Mouse (Mus musculus) neural tube, embryonic 15.5 days (tissue): Measurements from ENCODE around the gene Rabgap1l. TPM values are rescaled to one million over a fixed set of nuclear protein-coding genes. Genes with fewer than 3 reads are reported as not detected.
"Not testable (repeated sequence)": the region's sequence is repeated elsewhere in the genome, so short reads cannot be mapped to it uniquely, and the experiment has no call there.

Source experiments
- ATAC-seq: fragments of 200-750 bp; cut with Nextera tagmentation; 2 replicates; pipeline ENCODE4 v1.8.0; 2017; ENCODE audit warnings: mild to moderate bottlenecking, moderate TSS enrichment, moderate library complexity; ENCODE audit not compliant: low FRiP score
- H3K27ac ChIP-seq: fragments of 300-500 bp; sonication (generic); replicated peaks from 2 replicates; pipeline ENCODE4 v1.5.1; 2015; ENCODE audit warnings: mild to moderate bottlenecking, inconsistent platforms
- H3K27me3 ChIP-seq: fragments of 300-500 bp; sonication (generic); replicated peaks from 2 replicates; pipeline ENCODE4 v1.6.1; 2015; ENCODE audit warnings: inconsistent platforms
- H3K36me3 ChIP-seq: fragments of 300-500 bp; sonication (generic); 2 replicates; pipeline ENCODE4 v1.6.1; 2015; ENCODE audit warnings: inconsistent platforms
- H3K4me1 ChIP-seq: fragments of 300-500 bp; sonication (generic); 2 replicates; pipeline ENCODE4 v1.6.1; 2015; ENCODE audit warnings: inconsistent platforms
- H3K4me2 ChIP-seq: fragments of 300-500 bp; sonication (generic); 2 replicates; pipeline ENCODE4 v1.6.1; 2015; ENCODE audit warnings: inconsistent platforms, mild to moderate bottlenecking, moderate library complexity
- H3K4me3 ChIP-seq: fragments of 300-500 bp; sonication (generic); replicated peaks from 2 replicates; pipeline ENCODE4 v1.5.1; 2015; ENCODE audit warnings: mild to moderate bottlenecking, inconsistent platforms
- H3K9ac ChIP-seq: fragments of 300-500 bp; sonication (generic); replicated peaks from 2 replicates; pipeline ENCODE4 v1.6.1; 2015; ENCODE audit warnings: mild to moderate bottlenecking, inconsistent platforms
- H3K9me3 ChIP-seq: fragments of 300-500 bp; sonication (generic); replicated peaks from 2 replicates; pipeline ENCODE4 v1.6.1; 2016; ENCODE audit warnings: inconsistent platforms
- WGBS: fragments of 180-500 bp; shearing (Covaris S2); methylation state at CpG from one replicate; pipeline ENCODE4 v1.1.7; 2015; ENCODE audit warnings: mixed read lengths; 5-methylcytosine and 5-hydroxymethylcytosine counted together
- polyA plus RNA-seq: library from polyadenylated mRNA; unstranded; fragments of >200 nt; fragmentation: Nextera tagmentation; extraction: Ambion mirVana; gene quantifications from 2 replicates; pipeline ENCODE4 v1.2.1, GENCODE M21; 2015

Gene Rabgap1l
- polyA plus RNA-seq, 1 experiment from 2014 or later, result 31.3 TPM

DNA sequence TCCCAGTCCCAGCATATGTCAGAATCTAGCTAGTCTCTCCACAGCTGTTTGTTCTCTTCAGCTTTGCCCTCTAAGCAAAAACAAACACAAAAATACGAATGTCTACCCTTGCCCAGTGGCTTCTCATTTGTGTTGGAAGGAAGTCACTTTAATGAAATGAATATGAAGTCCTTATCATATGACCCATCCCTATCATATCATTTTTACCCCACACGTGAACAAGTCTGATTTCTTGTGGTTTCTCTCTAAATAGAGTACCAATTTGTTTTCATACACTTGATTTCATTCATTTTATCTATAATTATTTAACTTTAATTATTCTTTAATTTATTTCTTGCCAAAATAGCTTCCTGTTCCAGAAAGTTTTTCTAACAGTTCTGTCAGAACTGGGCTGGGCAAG is 341.3 kb downstream of the Rabgap1l start:
- no peak overlapping the region for H3K4me2 ChIP-seq
- 86% methylated on average over 2 of the region's 2 CpGs for WGBS
- H3K4me1 ChIP-seq, result no peaks in the 10 kb centered on the region
- no peaks in the 10 kb centered on the region for H3K9me3 ChIP-seq
- H3K27me3 ChIP-seq, result no peaks in the 10 kb centered on the region
- no peak for ATAC-seq
- H3K36me3 ChIP-seq, result no peaks in the 10 kb centered on the region
- no peak overlapping the region for H3K27ac ChIP-seq
- no peak overlapping the region for H3K9ac ChIP-seq
- no peak overlapping the region for H3K4me3 ChIP-seq

DNA sequence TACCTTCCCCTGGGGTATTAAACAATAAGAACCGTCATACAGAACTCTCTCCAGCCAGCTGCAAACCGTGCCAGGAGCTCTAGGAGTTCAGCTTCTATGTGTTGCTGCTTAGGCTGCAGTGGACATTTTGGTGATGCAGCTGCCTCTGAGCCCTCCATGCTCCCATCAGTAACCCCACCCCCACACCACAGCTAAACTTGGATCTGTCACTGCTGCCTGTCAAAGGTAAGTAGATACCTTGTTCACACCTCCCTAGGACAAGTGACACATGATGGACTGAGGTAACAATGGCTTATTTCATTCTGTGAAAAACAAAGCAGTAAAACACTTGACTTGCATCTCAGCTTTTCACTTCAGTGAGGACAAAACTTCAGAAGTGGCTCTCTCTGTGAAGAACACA is 344.3 kb downstream of the Rabgap1l start:
- Histone ChIP-seq H3K4me3 (no peak overlapping the region), H3K9ac (no peak overlapping the region), H3K9me3 (no peaks in the 10 kb centered on the region), H3K27me3 (no peaks in the 10 kb centered on the region), H3K27ac (no peak overlapping the region), H3K4me1 (no peaks in the 10 kb centered on the region), H3K36me3 (no peaks in the 10 kb centered on the region), H3K4me2 (no peak overlapping the region)
- no peak for ATAC-seq
- WGBS, result 42% methylated on average over 2 of the region's 2 CpGs

DNA sequence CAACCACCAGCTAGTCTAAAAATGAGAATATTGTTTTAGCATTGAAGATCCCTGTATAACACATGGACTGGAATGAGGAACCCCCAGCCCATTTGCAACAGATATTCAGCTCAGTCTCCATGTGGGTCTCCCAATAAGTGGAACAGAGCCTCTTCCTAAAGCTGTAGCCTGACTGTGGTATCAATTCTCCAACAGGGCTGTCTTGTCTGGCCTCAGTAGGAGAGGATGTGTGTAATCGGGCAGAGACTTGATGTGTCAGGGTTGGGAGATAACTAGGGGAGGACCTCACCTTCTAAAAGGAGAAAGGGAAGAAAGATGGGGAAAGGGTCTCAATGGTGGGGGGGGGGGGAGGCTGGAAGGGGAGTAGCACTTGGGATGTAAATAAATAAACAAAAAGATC is 346.2 kb downstream of the Rabgap1l start:
- H3K27ac ChIP-seq, result no peak overlapping the region
- ATAC-seq, result no peak
- no peak overlapping the region for H3K9ac ChIP-seq
- H3K36me3 ChIP-seq, result no peaks in the 10 kb centered on the region
- no peaks in the 10 kb centered on the region for H3K4me1 ChIP-seq
- 94% methylated on average over 1 of the region's 1 CpGs for WGBS
- H3K4me2 ChIP-seq, result no peak overlapping the region
- H3K27me3 ChIP-seq, result no peaks in the 10 kb centered on the region
- H3K9me3 ChIP-seq, result no peaks in the 10 kb centered on the region
- H3K4me3 ChIP-seq, result no peak overlapping the region

DNA sequence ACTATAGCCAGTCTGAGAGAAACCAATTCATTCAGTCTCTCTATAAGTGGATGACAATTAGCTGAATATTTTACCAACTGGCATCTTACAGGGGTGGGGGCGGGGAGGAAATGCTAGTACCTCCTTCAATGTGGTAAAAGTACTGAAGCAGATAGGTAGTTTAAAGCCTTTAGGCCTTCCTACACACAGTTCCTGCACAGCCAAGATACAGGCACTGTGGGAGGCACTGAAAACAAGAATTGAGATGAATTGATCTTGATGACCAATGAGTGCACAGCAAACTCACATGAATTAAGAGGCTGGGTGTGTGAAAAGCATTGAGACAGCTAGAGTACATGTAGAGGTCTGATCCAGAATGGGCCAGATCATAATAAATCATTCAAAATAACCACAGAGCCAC is 349.5 kb downstream of the Rabgap1l start:
- Histone ChIP-seq H3K9me3 (no peaks in the 10 kb centered on the region), H3K4me3 (no peak overlapping the region), H3K4me2 (no peak overlapping the region), H3K27me3 (no peaks in the 10 kb centered on the region), H3K36me3 (no peaks in the 10 kb centered on the region), H3K27ac (no peak overlapping the region), H3K4me1 (no peaks in the 10 kb centered on the region), H3K9ac (no peak overlapping the region)
- 83% methylated on average over 1 of the region's 1 CpGs for WGBS
- no peak for ATAC-seq

DNA sequence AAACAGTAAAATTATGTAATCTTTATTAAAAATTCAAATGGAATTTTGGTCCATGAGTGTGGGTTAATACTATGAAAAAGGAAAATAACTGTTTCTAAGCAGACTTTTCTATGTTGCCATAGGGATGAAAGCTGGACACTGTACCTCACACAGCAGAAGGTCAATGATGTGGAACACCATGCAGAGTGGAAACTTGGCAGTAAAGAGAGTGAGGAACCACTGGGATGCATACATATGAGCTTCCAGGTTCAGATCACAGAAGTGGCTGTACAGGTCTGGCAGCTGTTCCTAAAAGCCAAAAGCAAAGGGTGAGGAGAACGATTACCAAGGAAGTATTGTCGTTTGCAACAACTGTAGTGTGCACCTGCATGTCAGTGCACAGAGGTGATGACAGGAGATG is 351.3 kb downstream of the Rabgap1l start:
- H3K27me3 ChIP-seq, result no peaks in the 10 kb centered on the region
- whole genome bisulfite sequencing, result 79% methylated on average over 2 of the region's 2 CpGs
- H3K9me3 ChIP-seq, result no peaks in the 10 kb centered on the region
- no peaks in the 10 kb centered on the region for H3K4me1 ChIP-seq
- no peak overlapping the region for H3K4me3 ChIP-seq
- H3K36me3 ChIP-seq, result no peaks in the 10 kb centered on the region
- H3K9ac ChIP-seq, result no peak overlapping the region
- no peak overlapping the region for H3K27ac ChIP-seq
- peak; percentile 76; the same call in 1 of the 2 replicates for ATAC-seq
- no peak overlapping the region for H3K4me2 ChIP-seq

DNA sequence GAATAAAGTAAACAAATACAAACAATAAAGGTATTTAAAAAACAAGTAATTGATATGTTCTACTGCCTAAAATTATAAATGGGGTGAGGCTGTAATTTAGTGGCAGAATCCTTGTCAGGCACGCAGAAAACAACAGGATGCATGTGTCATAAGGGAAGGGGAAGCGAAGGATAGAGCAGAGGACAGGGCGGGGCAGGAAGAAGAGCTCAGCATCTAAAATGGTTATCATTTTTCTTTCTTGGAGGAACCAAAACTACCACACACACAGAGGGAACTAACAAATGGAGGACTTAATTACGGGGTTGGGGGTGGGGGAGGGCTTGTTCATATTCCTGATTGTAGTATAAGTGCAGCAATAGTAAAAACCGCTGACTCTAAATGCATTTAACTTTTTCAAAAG is 351.9 kb downstream of the Rabgap1l start:
- 90% methylated on average over 5 of the region's 5 CpGs for whole genome bisulfite sequencing
- Histone ChIP-seq H3K36me3 (no peaks in the 10 kb centered on the region), H3K4me1 (no peaks in the 10 kb centered on the region), H3K4me2 (no peak overlapping the region), H3K27ac (no peak overlapping the region), H3K27me3 (no peaks in the 10 kb centered on the region), H3K9ac (no peak overlapping the region), H3K4me3 (no peak overlapping the region), H3K9me3 (no peaks in the 10 kb centered on the region)
- no peak for ATAC-seq

DNA sequence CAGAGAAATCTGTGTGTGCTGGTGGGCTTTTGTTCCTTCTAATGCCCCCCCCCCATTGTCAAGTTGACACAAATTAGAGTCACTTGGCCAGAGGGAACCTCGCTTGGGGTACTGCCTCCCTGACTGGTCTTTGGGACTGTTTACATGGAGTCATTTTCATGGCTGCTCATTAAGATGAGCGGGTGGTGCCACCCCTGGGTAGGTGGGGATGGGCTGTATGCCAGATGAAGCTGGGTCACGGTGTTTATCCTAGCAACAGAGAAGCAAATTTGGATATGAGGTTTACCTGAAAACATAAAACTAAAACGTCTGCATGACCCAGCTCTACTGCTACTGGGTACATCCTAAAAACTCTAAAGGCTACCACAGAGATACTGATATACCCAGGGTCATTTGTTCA is 354.2 kb downstream of the Rabgap1l start:
- Histone ChIP-seq H3K4me2 (no peak overlapping the region), H3K27ac (no peak overlapping the region), H3K4me1 (no peaks in the 10 kb centered on the region), H3K9me3 (no peaks in the 10 kb centered on the region), H3K4me3 (no peak overlapping the region), H3K36me3 (no peaks in the 10 kb centered on the region), H3K9ac (no peak overlapping the region), H3K27me3 (no peaks in the 10 kb centered on the region)
- no peak for ATAC-seq
- 55% methylated on average over 4 of the region's 4 CpGs for WGBS

DNA sequence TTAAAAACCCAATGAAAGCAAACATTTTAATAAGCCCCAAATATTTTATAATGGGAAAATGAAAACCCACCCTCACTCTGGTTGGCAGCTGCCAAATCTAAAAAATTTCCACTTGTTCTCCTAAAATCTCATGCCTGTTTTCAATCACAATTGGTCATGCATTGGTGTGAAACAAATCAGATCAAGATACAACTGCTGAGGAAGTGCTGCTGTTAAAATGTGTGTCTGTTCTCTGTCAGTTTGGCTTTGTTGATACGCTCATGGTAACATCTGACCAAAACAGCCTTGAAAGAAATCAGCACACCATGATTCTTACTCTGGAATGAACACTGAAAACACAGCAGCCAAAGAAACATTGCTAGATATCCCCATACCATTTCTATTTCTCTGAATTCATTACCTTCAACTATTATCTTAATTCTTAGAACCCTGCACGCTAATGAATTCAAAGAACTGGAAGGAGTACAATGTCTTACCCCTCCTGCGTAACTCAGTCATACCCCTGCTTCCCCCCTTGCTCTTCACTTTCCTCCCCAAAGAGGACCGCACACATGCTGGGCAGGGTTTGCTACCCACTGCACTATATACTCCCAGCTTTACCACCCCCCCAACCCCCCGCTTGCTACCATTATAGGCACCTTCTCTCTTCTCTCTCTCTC is 375.7 kb downstream of the Rabgap1l start:
- Histone ChIP-seq H3K36me3 (no peaks in the 10 kb centered on the region), H3K4me1 (no peaks in the 10 kb centered on the region), H3K9ac (no peak overlapping the region), H3K4me3 (no peak overlapping the region), H3K4me2 (no peak overlapping the region), H3K27me3 (no peaks in the 10 kb centered on the region), H3K27ac (no peak overlapping the region), H3K9me3 (no peaks in the 10 kb centered on the region)
- 77% methylated on average over 5 of the region's 5 CpGs for WGBS
- ATAC-seq, result no peak

DNA sequence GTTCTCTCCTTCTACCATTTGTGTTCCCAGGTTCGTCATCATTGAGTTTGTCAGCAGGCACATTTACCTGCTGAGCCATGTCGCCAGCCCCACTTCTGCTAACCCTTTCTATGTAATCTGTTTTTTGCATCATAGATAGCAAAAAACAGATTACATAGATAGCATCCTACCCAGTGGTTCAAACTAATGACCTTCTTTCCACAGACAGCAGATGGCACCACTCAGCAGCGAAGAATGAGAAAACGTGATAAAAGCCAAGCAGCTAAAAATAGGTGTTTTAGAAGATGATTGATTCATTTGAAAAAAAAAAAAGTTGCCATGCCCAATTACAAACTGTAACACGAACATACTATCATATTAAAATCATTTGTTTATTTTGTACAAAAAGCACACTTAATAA is 382.2 kb downstream of the Rabgap1l start:
- no peak overlapping the region for H3K9ac ChIP-seq
- no peak for ATAC-seq
- 50% methylated on average over 5 of the region's 5 CpGs for WGBS
- H3K4me3 ChIP-seq, result no peak overlapping the region
- H3K27me3 ChIP-seq, result no peaks in the 10 kb centered on the region
- no peaks in the 10 kb centered on the region for H3K4me1 ChIP-seq
- H3K27ac ChIP-seq, result no peak overlapping the region
- no peaks in the 10 kb centered on the region for H3K9me3 ChIP-seq
- no peak overlapping the region for H3K4me2 ChIP-seq
- no peaks in the 10 kb centered on the region for H3K36me3 ChIP-seq

DNA sequence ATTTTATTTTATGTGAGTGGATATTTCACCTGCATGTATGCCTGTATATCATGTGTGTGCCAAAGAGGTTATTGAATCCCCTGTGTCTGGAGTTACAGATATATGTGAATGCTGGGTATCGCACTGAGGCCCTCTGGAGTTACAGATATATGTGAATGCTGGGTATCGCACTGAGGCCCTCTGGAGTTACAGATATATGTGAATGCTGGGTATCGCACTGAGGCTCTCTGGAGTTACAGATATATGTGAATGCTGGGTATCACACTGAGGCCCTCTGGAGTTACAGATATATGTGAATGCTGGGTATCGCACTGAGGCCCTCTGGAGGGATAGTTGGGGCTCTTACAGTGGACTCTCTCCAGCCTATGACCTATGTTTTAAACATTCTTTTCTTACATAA is 383.3 kb downstream of the Rabgap1l start:
- H3K9me3 ChIP-seq, ATAC-seq, H3K27ac ChIP-seq, H3K4me1 ChIP-seq, H3K9ac ChIP-seq, H3K27me3 ChIP-seq, H3K36me3 ChIP-seq, H3K4me3 ChIP-seq, H3K4me2 ChIP-seq: not testable (repeated sequence)
- 95% methylated on average over 4 of the region's 4 CpGs for WGBS

DNA sequence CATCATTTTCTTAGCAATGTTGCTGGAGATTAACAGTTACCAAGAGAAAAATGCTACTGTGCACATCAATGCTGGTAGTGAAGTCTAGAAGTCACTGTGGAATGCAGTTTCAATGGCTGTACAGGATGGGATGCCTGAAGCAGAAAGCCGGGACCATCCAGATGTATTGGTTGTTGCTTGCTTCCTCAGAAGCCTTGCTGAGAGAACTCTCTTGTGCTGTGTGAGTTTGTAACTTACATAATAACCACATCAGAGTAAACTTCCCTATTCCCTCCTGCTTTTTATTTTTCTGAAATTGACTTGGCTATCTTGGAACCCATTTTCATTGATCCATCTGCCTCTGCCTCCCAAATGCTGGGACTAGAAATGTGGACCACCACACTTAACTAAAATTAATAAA is 383.9 kb downstream of the Rabgap1l start:
- 89% methylated on average over 1 of the region's 1 CpGs for WGBS

DNA sequence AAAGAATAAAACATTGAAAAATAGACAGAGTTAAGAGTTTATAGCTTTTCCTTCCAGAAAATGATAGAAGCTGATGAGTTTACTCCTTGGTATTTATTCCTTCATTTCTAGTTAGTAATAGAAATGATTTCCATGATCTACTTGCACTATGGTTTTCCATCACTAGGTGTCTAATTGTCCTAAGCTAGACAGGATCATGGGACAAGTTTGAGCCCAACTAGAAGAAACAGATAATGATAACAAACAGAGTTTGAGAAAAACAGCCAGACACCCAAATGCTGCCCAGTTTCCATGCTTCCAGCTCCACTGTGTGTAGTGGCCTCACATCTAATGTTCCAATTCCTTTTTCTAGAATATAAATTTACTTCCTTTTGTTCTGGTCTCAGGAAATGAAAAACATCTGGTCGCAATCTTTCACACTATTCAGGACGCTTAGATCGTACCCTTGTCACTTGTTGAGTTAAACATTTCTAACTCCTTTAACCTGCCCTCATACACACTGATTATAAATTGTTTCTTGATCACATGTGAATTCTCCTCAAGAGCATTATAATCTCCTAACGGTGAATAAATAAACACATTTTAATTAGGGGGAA is 384.6 kb downstream of the Rabgap1l start:
- H3K4me3 ChIP-seq, result no peak overlapping the region
- H3K27me3 ChIP-seq, result no peaks in the 10 kb centered on the region
- H3K9ac ChIP-seq, result no peak overlapping the region
- no peak overlapping the region for H3K27ac ChIP-seq
- no peaks in the 10 kb centered on the region for H3K4me1 ChIP-seq
- no peak overlapping the region for H3K4me2 ChIP-seq
- no peak for ATAC-seq
- H3K9me3 ChIP-seq, result no peaks in the 10 kb centered on the region
- 73% methylated on average over 4 of the region's 4 CpGs for WGBS
- H3K36me3 ChIP-seq, result no peaks in the 10 kb centered on the region

More for the DNA sequence above, 383.9 kb downstream of the Rabgap1l start:
- H3K4me2 ChIP-seq, result no peak overlapping the region
- no peak for ATAC-seq
- H3K36me3 ChIP-seq, result no peaks in the 10 kb centered on the region
- H3K9me3 ChIP-seq, result no peaks in the 10 kb centered on the region
- H3K27me3 ChIP-seq, result no peaks in the 10 kb centered on the region
- H3K4me3 ChIP-seq, result no peak overlapping the region
- no peak overlapping the region for H3K9ac ChIP-seq
- H3K4me1 ChIP-seq, result no peaks in the 10 kb centered on the region
- H3K27ac ChIP-seq, result no peak overlapping the region
